In genomic region chr8:26529921-26530320, GRCm38 (mm10) we compare ENCODE assay signal across 14 mouse cellular contexts.
"Had no signal": no experiment of that assay in that cellular context is flagged by ENCODE, and none has a peak within 500 bp of the region (broad histone marks: within the 10 kb centered on the region; RNA-seq: fewer than 3 reads in every experiment).

No protein-coding gene starts in this region.

- H3K9ac ChIP-seq: lung, embryonic 14.5 days; midbrain, embryonic 12.5 days; neural tube, embryonic 12.5 days; stomach, embryonic 15.5 days had no signal

- H3K27ac ChIP-seq: midbrain, embryonic 10.5 days; midbrain, embryonic 12.5 days; neural tube, embryonic 12.5 days; stomach, embryonic 15.5 days; stomach, postnatal 0 days had no signal

- DNase-seq: lung, adult 18-20 months; lung, embryonic 14.5 days; lung, postnatal 10 days; lung, postnatal 4 days; midbrain, embryonic 14.5 days; right cerebral cortex, postnatal 14 days; thymus, adult 2 months; thymus, postnatal 25 days; thymus, postnatal 4 days had no signal

- H3K4me2 ChIP-seq: lung, embryonic 14.5 days; midbrain, embryonic 12.5 days; neural tube, embryonic 12.5 days; stomach, embryonic 15.5 days had no signal

- H3K9me3 ChIP-seq: midbrain, embryonic 10.5 days; midbrain, embryonic 12.5 days; neural tube, embryonic 12.5 days; stomach, embryonic 15.5 days had no signal

- H3K27me3 ChIP-seq: midbrain, embryonic 12.5 days; neural tube, embryonic 12.5 days had no signal

- H3K4me3 ChIP-seq: midbrain, embryonic 10.5 days; midbrain, embryonic 12.5 days; neural tube, embryonic 12.5 days; stomach, embryonic 15.5 days had no signal

- H3K36me3 ChIP-seq: midbrain, embryonic 10.5 days; midbrain, embryonic 12.5 days; neural tube, embryonic 12.5 days; stomach, embryonic 15.5 days had no signal
